Mouse (Mus musculus) stomach, postnatal 0 days (tissue): ENCODE results near the gene Plin2. TPM values are rescaled to one million over a fixed set of nuclear protein-coding genes. Genes with fewer than 3 reads are reported as not detected.
"Not testable (repeated sequence)": the region's sequence is repeated elsewhere in the genome, so short reads cannot be mapped to it uniquely, and the experiment has no call there.

Experiments
- ATAC-seq: fragments of 200-750 bp; cut with Nextera tagmentation; 2 replicates; pipeline ENCODE4 v1.8.0; 2017; ENCODE audit not compliant: low FRiP score, low TSS enrichment
- DNase-seq: peaks from one replicate; pipeline ENCODE4 v3.0.0-alpha.2; 2016; ENCODE audit warnings: low spot score
- H3K27ac ChIP-seq: fragments of 300-500 bp; sonication (generic); replicated peaks from 2 replicates; pipeline ENCODE4 v1.5.1; 2014; ENCODE audit warnings: mild to moderate bottlenecking, control low read depth
- H3K27me3 ChIP-seq: fragments of 300-500 bp; sonication (generic); 2 replicates; pipeline ENCODE4 v1.6.1; 2014; ENCODE audit warnings: low read length; ENCODE audit not compliant: control insufficient read depth, insufficient read depth
- H3K36me3 ChIP-seq: fragments of 300-500 bp; sonication (generic); 2 replicates; pipeline ENCODE4 v1.6.1; 2014; ENCODE audit warnings: low read length, mixed read lengths; ENCODE audit not compliant: control insufficient read depth, insufficient read depth
- H3K4me1 ChIP-seq: fragments of 300-500 bp; sonication (generic); replicated peaks from 2 replicates; pipeline ENCODE4 v1.6.1; 2014; ENCODE audit warnings: antibody characterized with exemption; ENCODE audit not compliant: control insufficient read depth, insufficient read depth
- H3K4me2 ChIP-seq: fragments of 300-500 bp; sonication (generic); replicated peaks from 2 replicates; pipeline ENCODE4 v1.6.1; 2014; ENCODE audit warnings: low read depth, mild to moderate bottlenecking, control low read depth, moderate library complexity
- H3K4me3 ChIP-seq: fragments of 300-500 bp; sonication (generic); 2 replicates; pipeline ENCODE4 v1.5.1; 2014; ENCODE audit warnings: low read depth, low read length, control low read depth
- H3K9ac ChIP-seq: fragments of 300-500 bp; sonication (generic); 2 replicates; pipeline ENCODE4 v1.6.1; 2014; ENCODE audit warnings: mild to moderate bottlenecking, low read length, control low read depth, mixed read lengths
- H3K9me3 ChIP-seq: fragments of 300-500 bp; sonication (generic); 2 replicates; pipeline ENCODE4 v1.6.1; 2016; ENCODE audit warnings: low read length; ENCODE audit not compliant: control insufficient read depth
- CTCF ChIP-seq: IDR thresholded peaks from 2 replicates; pipeline ENCODE4 v1.5.1; 2016; ENCODE audit warnings: antibody characterized with exemption, low read depth, mild to moderate bottlenecking, moderate library complexity
- EP300 ChIP-seq: optimal IDR thresholded peaks from 2 replicates; pipeline ENCODE3; 2016; ENCODE audit warnings: antibody characterized with exemption
- WGBS: fragments of 180-500 bp; shearing (Covaris S2); extraction: QIAGEN DNeasy Blood & Tissue Kit; methylation state at CpG from one replicate; pipeline ENCODE4 v1.1.7; 2014; 5-methylcytosine and 5-hydroxymethylcytosine counted together
- polyA plus RNA-seq: library from polyadenylated mRNA; unstranded; fragments of >200 nt; fragmentation: Nextera tagmentation; extraction: Ambion mirVana; gene quantifications from 2 replicates; pipeline ENCODE4 v1.2.1, GENCODE M21; 2015

Gene Plin2
- polyA plus RNA-seq, 1 experiment from 2014 or later, result 57.8 TPM

DNA sequence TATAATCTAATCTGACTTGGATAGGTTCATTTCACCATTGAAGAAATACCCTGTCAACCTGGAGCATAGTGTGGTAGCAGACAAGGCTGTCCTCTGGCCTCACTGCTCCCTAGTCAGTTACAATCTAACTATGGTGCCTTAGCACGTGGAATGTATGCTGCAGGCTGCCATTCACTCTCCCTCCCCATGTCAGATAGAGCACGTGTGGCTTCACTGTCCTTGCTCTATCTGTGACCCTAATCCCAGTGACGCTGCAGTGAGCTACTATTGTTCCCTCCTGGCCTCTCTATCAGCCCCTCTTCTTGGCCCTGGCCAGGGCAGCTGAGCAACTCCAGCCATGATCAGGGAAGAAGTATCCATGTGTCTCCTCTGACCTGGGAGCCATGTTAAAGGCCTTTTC is 11.6 kb upstream of the Plin2 start:
- no peak overlapping the region for H3K27ac ChIP-seq
- TF ChIP-seq EP300 (no peak), CTCF (no peak)
- ATAC-seq, result no peak

DNA sequence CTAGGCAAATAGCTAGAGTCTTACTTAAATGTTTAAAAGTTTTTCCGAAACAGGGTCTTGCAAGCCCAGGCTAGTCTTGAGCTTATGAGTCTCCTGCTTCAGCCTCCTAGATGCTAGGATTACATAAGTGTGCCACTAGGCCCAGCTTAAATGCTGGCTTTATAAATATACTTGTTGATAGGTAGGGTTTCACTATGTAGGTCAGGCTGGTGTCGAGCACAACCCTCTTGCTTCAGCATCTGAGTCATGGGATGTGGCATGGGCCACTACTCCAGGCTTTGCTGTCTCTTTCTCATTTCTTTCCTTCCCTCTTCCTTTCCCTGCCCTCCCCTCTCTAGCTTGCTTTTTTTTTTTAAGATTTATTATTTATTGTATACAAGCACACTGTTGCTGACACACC is 9.8 kb upstream of the Plin2 start:
- H3K36me3 ChIP-seq, result no peaks in the 10 kb centered on the region
- no peaks in the 10 kb centered on the region for H3K9me3 ChIP-seq
- H3K9ac ChIP-seq, result no peak overlapping the region
- no peak overlapping the region for H3K4me2 ChIP-seq
- H3K27ac ChIP-seq, result no peak overlapping the region
- no peak overlapping the region for H3K4me3 ChIP-seq
- no peaks in the 10 kb centered on the region for H3K4me1 ChIP-seq
- ATAC-seq (no peak), DNase-seq (no peak)
- TF ChIP-seq EP300, result no peak
- no peak for TF ChIP-seq CTCF
- 91% methylated on average over 2 of the region's 2 CpGs for WGBS
- H3K27me3 ChIP-seq, result no peaks in the 10 kb centered on the region

More for the DNA sequence above, 11.6 kb upstream of the Plin2 start:
- no peaks in the 10 kb centered on the region for H3K36me3 ChIP-seq
- no peak overlapping the region for H3K4me3 ChIP-seq
- no peaks in the 10 kb centered on the region for H3K9me3 ChIP-seq
- H3K9ac ChIP-seq, result no peak overlapping the region
- no peak for DNase-seq
- no peaks in the 10 kb centered on the region for H3K4me1 ChIP-seq
- no peak overlapping the region for H3K4me2 ChIP-seq
- 33% methylated on average over 3 of the region's 3 CpGs for WGBS
- no peaks in the 10 kb centered on the region for H3K27me3 ChIP-seq

GRCm38 (mm10) chr4:86676756-86677155 is 6.9 kb upstream of the Plin2 start:
- no peak overlapping the region for H3K4me2 ChIP-seq
- TF ChIP-seq CTCF (no peak), EP300 (no peak)

GRCm38 (mm10) chr4:86674739-86675138 is 4.9 kb upstream of the Plin2 start:
- H3K9ac ChIP-seq, H3K27ac ChIP-seq, DNase-seq, H3K4me2 ChIP-seq, H3K36me3 ChIP-seq, ATAC-seq, H3K4me1 ChIP-seq, H3K9me3 ChIP-seq, H3K4me3 ChIP-seq, H3K27me3 ChIP-seq: not testable (repeated sequence)

More at GRCm38 (mm10) chr4:86676756-86677155, 6.9 kb upstream of the Plin2 start:
- Histone ChIP-seq H3K4me3 (no peak overlapping the region), H3K9me3 (no peaks in the 10 kb centered on the region), H3K27ac (no peak overlapping the region), H3K27me3 (no peaks in the 10 kb centered on the region), H3K4me1 (no peaks in the 10 kb centered on the region), H3K9ac (no peak overlapping the region), H3K36me3 (no peaks in the 10 kb centered on the region)
- DNase-seq (no peak), ATAC-seq (no peak)

- not testable (repeated sequence) for H3K9ac ChIP-seq, DNase-seq, H3K4me3 ChIP-seq, H3K4me1 ChIP-seq, H3K27ac ChIP-seq, H3K9me3 ChIP-seq, H3K36me3 ChIP-seq, ATAC-seq, H3K4me2 ChIP-seq, H3K27me3 ChIP-seq
Observed at GRCm38 (mm10) chr4:86674150-86674549, 4.3 kb upstream of the Plin2 start.

- no peak overlapping the region for H3K9ac ChIP-seq
- no peak for ATAC-seq
- WGBS, result 66% methylated on average over 7 of the region's 7 CpGs
- no peak overlapping the region for H3K4me3 ChIP-seq
- H3K27me3 ChIP-seq, result no peaks in the 10 kb centered on the region
- no peak for DNase-seq
- H3K9me3 ChIP-seq, result no peaks in the 10 kb centered on the region
- H3K27ac ChIP-seq, result no peak overlapping the region
- TF ChIP-seq EP300 (no peak), CTCF (no peak)
- no peaks in the 10 kb centered on the region; the same call in 1 of the 2 replicates for H3K4me1 ChIP-seq
- peaks cover 2% of the 10 kb centered on the region; the same call in 1 of the 2 replicates for H3K36me3 ChIP-seq
- no peak overlapping the region for H3K4me2 ChIP-seq
Observed at GRCm38 (mm10) chr4:86672450-86672849, 2.6 kb upstream of the Plin2 start.

GRCm38 (mm10) chr4:86671803-86672202 is 1.9 kb upstream of the Plin2 start:
- Histone ChIP-seq H3K4me3 (no peak overlapping the region), H3K4me2 (no peak overlapping the region), H3K27me3 (no peaks in the 10 kb centered on the region), H3K4me1 (no peaks in the 10 kb centered on the region; the same call in 1 of the 2 replicates), H3K27ac (no peak overlapping the region), H3K9me3 (no peaks in the 10 kb centered on the region), H3K36me3 (peaks cover 2% of the 10 kb centered on the region; the same call in 1 of the 2 replicates), H3K9ac (no peak overlapping the region)
- 30% methylated on average over 3 of the region's 3 CpGs for WGBS
- DNase-seq, result no peak
- TF ChIP-seq CTCF (no peak), EP300 (no peak)
- ATAC-seq, result no peak
